Mouse (Mus musculus) liver, embryonic 13.5 days (tissue): ENCODE results near the gene Lysmd4. TPM values are rescaled to one million over a fixed set of nuclear protein-coding genes. Genes with fewer than 3 reads are reported as not detected.
A peak's percentile ranks its signal among the peaks of the same experiment; 100 is the strongest.

ENCODE experiments used
- ATAC-seq: fragments of 200-750 bp; cut with Nextera tagmentation; 2 replicates; pipeline ENCODE4 v1.8.0; 2017; ENCODE audit warnings: low read depth, mild to moderate bottlenecking, moderate number of reproducible peaks, moderate library complexity
- DNase-seq: peaks from one replicate; pipeline ENCODE4 v3.0.0; 2022
- H3K27ac ChIP-seq: fragments of 300-500 bp; sonication (generic); 2 replicates; pipeline ENCODE4 v1.5.1; 2015; ENCODE audit warnings: moderate library complexity, mild to moderate bottlenecking, inconsistent platforms
- H3K27me3 ChIP-seq: fragments of 300-500 bp; sonication (generic); 2 replicates; pipeline ENCODE4 v1.6.1; 2015; ENCODE audit warnings: mild to moderate bottlenecking, inconsistent platforms
- H3K36me3 ChIP-seq: fragments of 300-500 bp; sonication (generic); 2 replicates; pipeline ENCODE4 v1.6.1; 2015; ENCODE audit warnings: mild to moderate bottlenecking, inconsistent platforms
- H3K4me1 ChIP-seq: fragments of 300-500 bp; sonication (generic); replicated peaks from 2 replicates; pipeline ENCODE4 v1.6.1; 2015; ENCODE audit warnings: inconsistent platforms
- H3K4me2 ChIP-seq: fragments of 300-500 bp; sonication (generic); 2 replicates; pipeline ENCODE4 v1.6.1; 2015; ENCODE audit warnings: inconsistent platforms, mild to moderate bottlenecking, moderate library complexity
- H3K4me3 ChIP-seq: fragments of 300-500 bp; sonication (generic); replicated peaks from 2 replicates; pipeline ENCODE4 v1.5.1; 2015; ENCODE audit warnings: mild to moderate bottlenecking, inconsistent platforms
- H3K9ac ChIP-seq: fragments of 300-500 bp; sonication (generic); 2 replicates; pipeline ENCODE4 v1.6.1; 2015; ENCODE audit warnings: mild to moderate bottlenecking, inconsistent platforms
- H3K9me3 ChIP-seq: fragments of 300-500 bp; sonication (generic); replicated peaks from 2 replicates; pipeline ENCODE4 v1.6.1; 2016; ENCODE audit warnings: inconsistent platforms
- WGBS: fragments of 180-500 bp; shearing (Covaris S2); methylation state at CpG from one replicate; pipeline ENCODE4 v1.1.7; 2015; ENCODE audit not compliant: insufficient replicate concordance; 5-methylcytosine and 5-hydroxymethylcytosine counted together
- polyA plus RNA-seq: library from polyadenylated mRNA; unstranded; fragments of >200 nt; fragmentation: Nextera tagmentation; extraction: Ambion mirVana; gene quantifications from 2 replicates; pipeline ENCODE4 v1.2.1, GENCODE M21; 2015

Gene Lysmd4
- polyA plus RNA-seq: 2.9 and 3.7 TPM in 2 replicates

GRCm38 (mm10) chr7:67222220-67222862 is at the start of gene Lysmd4:
TSS of gene Lysmd4 (plus strand) at chr7:67222544.
- peak within 1 kb of the TSS; percentile 82 for H3K4me3 ChIP-seq
- H3K9me3 ChIP-seq: no peaks in the 10 kb centered on the region
- DNase-seq (peak; percentile 94), ATAC-seq (peak; percentile 99)
- 4% methylated on average over 31 of the region's 31 CpGs for WGBS
- no peaks in the 10 kb centered on the region for H3K27me3 ChIP-seq
- 0 out of 2 replicates have a peak, but pooled peaks cover 3% of the 10 kb centered on the region for H3K36me3 ChIP-seq
- H3K27ac ChIP-seq: 0 out of 2 replicates have a peak within 1 kb of the TSS, but pooled peaks have one; percentile 34
- peak within 1 kb of the TSS; percentile 89 for H3K4me2 ChIP-seq
- peaks cover 20% of the 10 kb centered on the region for H3K4me1 ChIP-seq
- peak within 1 kb of the TSS; percentile 80 for H3K9ac ChIP-seq

GRCm38 (mm10) chr7:67173522-67174195 is 48.7 kb upstream of the Lysmd4 start:
- Histone ChIP-seq H3K27me3 (no peaks in the 10 kb centered on the region), H3K4me2 (no peak overlapping the region), H3K9me3 (no peaks in the 10 kb centered on the region), H3K9ac (no peak overlapping the region), H3K4me3 (no peak overlapping the region), H3K27ac (no peak overlapping the region), H3K36me3 (no peaks in the 10 kb centered on the region), H3K4me1 (no peaks in the 10 kb centered on the region)
- WGBS: 69% methylated on average over 2 of the region's 2 CpGs
- ATAC-seq (no peak), DNase-seq (no peak)

GRCm38 (mm10) chr7:67183786-67184185 is 38.6 kb upstream of the Lysmd4 start:
- Histone ChIP-seq H3K27ac (no peak overlapping the region), H3K9ac (no peak overlapping the region), H3K36me3 (no peaks in the 10 kb centered on the region), H3K27me3 (no peaks in the 10 kb centered on the region), H3K9me3 (no peaks in the 10 kb centered on the region), H3K4me2 (no peak overlapping the region), H3K4me3 (no peak overlapping the region), H3K4me1 (no peaks in the 10 kb centered on the region)
- 34% methylated on average over 4 of the region's 4 CpGs for WGBS
- no peak for ATAC-seq
- no peak for DNase-seq

GRCm38 (mm10) chr7:67199412-67199811 is 22.9 kb upstream of the Lysmd4 start:
- WGBS: 18% methylated on average over 10 of the region's 10 CpGs
- Histone ChIP-seq H3K36me3 (no peaks in the 10 kb centered on the region), H3K9me3 (no peaks in the 10 kb centered on the region), H3K27ac (no peak overlapping the region), H3K4me1 (no peaks in the 10 kb centered on the region), H3K27me3 (no peaks in the 10 kb centered on the region), H3K4me3 (no peak overlapping the region), H3K9ac (no peak overlapping the region), H3K4me2 (no peak overlapping the region)
- ATAC-seq (no peak), DNase-seq (no peak)

GRCm38 (mm10) chr7:67203625-67204024 is 18.7 kb upstream of the Lysmd4 start:
- Histone ChIP-seq H3K27ac (no peak overlapping the region), H3K9ac (no peak overlapping the region), H3K4me1 (no peaks in the 10 kb centered on the region), H3K4me3 (no peak overlapping the region), H3K4me2 (no peak overlapping the region), H3K27me3 (no peaks in the 10 kb centered on the region), H3K36me3 (no peaks in the 10 kb centered on the region), H3K9me3 (no peaks in the 10 kb centered on the region)
- ATAC-seq (no peak), DNase-seq (no peak)
- WGBS: 56% methylated on average over 3 of the region's 3 CpGs

GRCm38 (mm10) chr7:67205734-67206425 is 16.5 kb upstream of the Lysmd4 start:
- Histone ChIP-seq H3K36me3 (no peaks in the 10 kb centered on the region), H3K4me1 (peaks cover 13% of the 10 kb centered on the region), H3K4me2 (no peak overlapping the region), H3K27ac (no peak overlapping the region), H3K27me3 (no peaks in the 10 kb centered on the region), H3K9ac (no peak overlapping the region), H3K9me3 (no peaks in the 10 kb centered on the region), H3K4me3 (no peak overlapping the region)
- ATAC-seq: no peak
- WGBS: 63% methylated on average over 9 of the region's 9 CpGs
- DNase-seq: no peak

GRCm38 (mm10) chr7:67206496-67206895 is 15.8 kb upstream of the Lysmd4 start:
- ATAC-seq (no peak), DNase-seq (no peak)
- H3K4me3 ChIP-seq: no peak overlapping the region
- no peaks in the 10 kb centered on the region for H3K9me3 ChIP-seq
- peaks cover 19% of the 10 kb centered on the region for H3K4me1 ChIP-seq
- 51% methylated on average over 10 of the region's 10 CpGs for WGBS
- no peak overlapping the region for H3K9ac ChIP-seq
- no peak overlapping the region for H3K4me2 ChIP-seq
- no peaks in the 10 kb centered on the region for H3K27me3 ChIP-seq
- H3K27ac ChIP-seq: no peak overlapping the region
- H3K36me3 ChIP-seq: no peaks in the 10 kb centered on the region

GRCm38 (mm10) chr7:67207701-67208100 is 14.6 kb upstream of the Lysmd4 start:
- Histone ChIP-seq H3K4me1 (peaks cover 23% of the 10 kb centered on the region), H3K9ac (no peak overlapping the region), H3K4me3 (no peak overlapping the region), H3K4me2 (no peak overlapping the region), H3K27ac (no peak overlapping the region), H3K27me3 (no peaks in the 10 kb centered on the region), H3K9me3 (no peaks in the 10 kb centered on the region), H3K36me3 (no peaks in the 10 kb centered on the region)
- ATAC-seq (no peak), DNase-seq (no peak)
- 44% methylated on average over 6 of the region's 6 CpGs for WGBS

- Histone ChIP-seq H3K4me3 (no peak overlapping the region), H3K9me3 (no peaks in the 10 kb centered on the region), H3K27ac (no peak overlapping the region), H3K4me1 (peaks cover 23% of the 10 kb centered on the region), H3K36me3 (no peaks in the 10 kb centered on the region), H3K9ac (no peak overlapping the region), H3K4me2 (no peak overlapping the region), H3K27me3 (no peaks in the 10 kb centered on the region)
- 68% methylated on average over 1 of the region's 1 CpGs for WGBS
- DNase-seq: no peak
- ATAC-seq: no peak
Observed at GRCm38 (mm10) chr7:67208317-67208716, 14.0 kb upstream of the Lysmd4 start.

GRCm38 (mm10) chr7:67210004-67210833 is 12.1 kb upstream of the Lysmd4 start:
- no peaks in the 10 kb centered on the region for H3K27me3 ChIP-seq
- no peaks in the 10 kb centered on the region for H3K9me3 ChIP-seq
- H3K9ac ChIP-seq: 0 out of 2 replicates have a peak overlapping the region, but pooled peaks have one; percentile 3
- peak; percentile 38 for DNase-seq
- ATAC-seq: peak; percentile 88
- 10% methylated on average over 6 of the region's 6 CpGs for WGBS
- no peaks in the 10 kb centered on the region for H3K36me3 ChIP-seq
- peaks cover 23% of the 10 kb centered on the region for H3K4me1 ChIP-seq
- 0 out of 2 replicates have a peak overlapping the region, but pooled peaks have one; percentile 4 for H3K4me2 ChIP-seq
- H3K27ac ChIP-seq: peak overlapping the region; percentile 50
- no peak overlapping the region for H3K4me3 ChIP-seq

- ATAC-seq (no peak), DNase-seq (no peak)
- Histone ChIP-seq H3K4me2 (no peak overlapping the region), H3K27ac (no peak overlapping the region), H3K4me1 (peaks cover 28% of the 10 kb centered on the region), H3K9ac (no peak overlapping the region), H3K4me3 (no peak overlapping the region), H3K9me3 (no peaks in the 10 kb centered on the region), H3K36me3 (no peaks in the 10 kb centered on the region), H3K27me3 (no peaks in the 10 kb centered on the region)
- WGBS: 68% methylated on average over 6 of the region's 6 CpGs
Observed at GRCm38 (mm10) chr7:67211341-67211740, 11.0 kb upstream of the Lysmd4 start.
